Mouse (Mus musculus) spleen, adult 10 weeks (tissue): ENCODE measurements around the gene Ndufc1. TPM values are rescaled to one million over a fixed set of nuclear protein-coding genes. Genes with fewer than 3 reads are reported as not detected.

Experiments
- polyA plus RNA-seq: library from polyadenylated mRNA; stranded (reverse); fragments of 350-450 nt; fragmentation: Illumina TruSeq; extraction: RNeasy Lipid Tissue Mini Kit (QIAGEN cat#74804); gene quantifications from one replicate; pipeline ENCODE4 v1.2.3, GENCODE M21; 2015; ENCODE audit warnings: low replicate concordance; ENCODE audit not compliant: insufficient read depth

Ndufc1 gene
- polyA plus RNA-seq, result 76.5 TPM

GRCm38 (mm10) chr3:51408561-51409183 lies at the start of gene Ndufc1:
TSS of gene Ndufc1 (minus strand) at chr3:51408988.

GRCm38 (mm10) chr3:51415098-51416072 lies 6.6 kb upstream of the Ndufc1 start, which contains the start of gene Naa15:
TSS of gene Naa15 (plus strand) at chr3:51415148.

GRCm38 (mm10) chr3:51396219-51397068 lies 12.3 kb downstream of the Ndufc1 start, which contains the start of gene Mgarp:
TSS of gene Mgarp (minus strand) at chr3:51396738.

Other genes with a start within 250 kb of the Ndufc1 start
- 9.1 TPM for gene Noct, start 184.5 kb downstream of the Ndufc1 start, polyA plus RNA-seq
- 73.6 TPM for gene Elf2, start 68.3 kb downstream of the Ndufc1 start, polyA plus RNA-seq
- gene Mgarp, start 12.2 kb downstream of the Ndufc1 start, polyA plus RNA-seq, result 0.52 TPM
- 65.5 TPM for gene Naa15, start 6.2 kb upstream of the Ndufc1 start, polyA plus RNA-seq
- 24.1 TPM for gene Rab33b, start 74.9 kb upstream of the Ndufc1 start, polyA plus RNA-seq
- 46.8 TPM for gene Setd7, start 151.9 kb upstream of the Ndufc1 start, polyA plus RNA-seq